Mouse (Mus musculus): ENCODE measurements around the gene Olfr1121.
"Not testable (repeated sequence)": the region's sequence is repeated elsewhere in the genome, so short reads cannot be mapped to it uniquely, and the experiment has no call there.

Olfr1121 gene

GRCm38 (mm10) chr2:87369595-87369994 is at the start of gene Olfr1121:
TSS of gene Olfr1121 (plus strand) at chr2:87369895.
- DNase-seq (ENCODE audit: low spot score) = no peak

GRCm38 (mm10) chr2:87354515-87354914 is 15.2 kb upstream of the Olfr1121 start, which contains the start of gene Olfr1120:
TSS of gene Olfr1120 (plus strand) at chr2:87354815.
- DNase-seq (ENCODE audit: low spot score) = no peak

GRCm38 (mm10) chr2:87360121-87360520 is 9.6 kb upstream of the Olfr1121 start:
- not testable (repeated sequence) for DNase-seq (ENCODE audit: low spot score)

GRCm38 (mm10) chr2:87371726-87372125 is 2.0 kb downstream of the Olfr1121 start:
- DNase-seq (ENCODE audit: low spot score) = no peak

GRCm38 (mm10) chr2:87383935-87384334 is 14.2 kb downstream of the Olfr1121 start:
- no peak for DNase-seq (ENCODE audit: low spot score)

GRCm38 (mm10) chr2:87385549-87385948 is 15.9 kb downstream of the Olfr1121 start, which contains the start of gene Olfr1122:
TSS of gene Olfr1122 (plus strand) at chr2:87385849.
- no peak for DNase-seq (ENCODE audit: low spot score)

GRCm38 (mm10) chr2:87393605-87394004 is 23.9 kb downstream of the Olfr1121 start:
- not testable (repeated sequence) for DNase-seq (ENCODE audit: low spot score)

- DNase-seq (ENCODE audit: low spot score) = not testable (repeated sequence)
These were observed 25.0 kb downstream of the Olfr1121 start for GRCm38 (mm10) chr2:87394686-87395085.

GRCm38 (mm10) chr2:87416335-87416734 is 46.6 kb downstream of the Olfr1121 start, which contains the start of gene Olfr1123:
TSS of gene Olfr1123 (plus strand) at chr2:87416635.
- DNase-seq (ENCODE audit: low spot score) = no peak
